ENCODE assay signal across 20 mouse cellular contexts in genomic region chr10:26974224-26974623, GRCm38 (mm10).
DNase-seq lines count a peak whose midpoint lies in the region; ATAC-seq and TF ChIP-seq lines count a peak whose summit lies in the region.
"Had no signal": no experiment of that assay in that cellular context is flagged by ENCODE, and none has a peak within 500 bp of the region (broad histone marks: within the 10 kb centered on the region; RNA-seq: fewer than 3 reads in every experiment).

No protein-coding gene starts in this region.

- intact Hi-C loops in gastrocnemius, postnatal 36 days (cut with DNase I) = loop anchor here (5.0 kb wide), 1 partner anchor 1898 kb away; no protein-coding TSS in a partner anchor

- no peaks in the 10 kb centered on the region for H3K36me3 ChIP-seq in MEL (ENCODE audit: control insufficient read depth in 1 of 2, insufficient read depth in 2 of 2, low read length in 2 of 2)
- H3K36me3 ChIP-seq in liver, embryonic 13.5 days = no peaks in the 10 kb centered on the region
- H3K36me3 ChIP-seq in liver, postnatal 0 days (replicated peaks; ENCODE audit: insufficient read depth, low read length) = no peaks in the 10 kb centered on the region
- no peaks in the 10 kb centered on the region for H3K36me3 ChIP-seq in midbrain, embryonic 10.5 days
- H3K36me3 ChIP-seq: embryonic facial prominence, embryonic 13.5 days; forebrain, embryonic 12.5 days; heart, embryonic 13.5 days; hindbrain, embryonic 12.5 days had no signal

- no peaks in the 10 kb centered on the region; a peak in 1 of 4 replicates for H3K4me1 ChIP-seq in MEL (ENCODE audit: control insufficient read depth in 1 of 2, insufficient read depth in 2 of 2, low read length in 2 of 2)
- peaks cover 22% of the 10 kb centered on the region for H3K4me1 ChIP-seq in liver, embryonic 13.5 days (replicated peaks)
- H3K4me1 ChIP-seq in liver, postnatal 0 days (ENCODE audit: insufficient read depth) = no peaks in the 10 kb centered on the region
- no peaks in the 10 kb centered on the region for H3K4me1 ChIP-seq in midbrain, embryonic 10.5 days
- H3K4me1 ChIP-seq: embryonic facial prominence, embryonic 13.5 days; forebrain, embryonic 12.5 days; heart, embryonic 13.5 days; hindbrain, embryonic 12.5 days had no signal

- no peaks in the 10 kb centered on the region for H3K79me2 ChIP-seq in MEL (ENCODE audit: control insufficient read depth, insufficient read depth, low read length, poor library complexity)

- no peak overlapping the region for H3K27ac ChIP-seq in MEL (ENCODE audit: control insufficient read depth, low read depth, low read length)
- 0 out of 2 replicates have a peak overlapping the region, but pooled peaks have one; percentile 39 for H3K27ac ChIP-seq in liver, embryonic 13.5 days
- no peak overlapping the region for H3K27ac ChIP-seq in liver, postnatal 0 days (ENCODE audit: low read depth)
- no peak overlapping the region for H3K27ac ChIP-seq in midbrain, embryonic 10.5 days (replicated peaks)
- H3K27ac ChIP-seq: embryonic facial prominence, embryonic 13.5 days; forebrain, embryonic 12.5 days; heart, embryonic 13.5 days; hindbrain, embryonic 12.5 days had no signal

- no peak for TF ChIP-seq CTCF in MEL (IDR thresholded peaks at IDR 0.05 in 2 of 3, conservative IDR thresholded peaks at IDR 0.05 in 1 of 3; ENCODE audit: control insufficient read depth in 1 of 3, insufficient read depth in 1 of 3, low read depth in 2 of 3, low read length in 3 of 3, poor library complexity in 1 of 3, severe bottlenecking in 1 of 3)
- TF ChIP-seq CTCF in liver, postnatal 0 days (IDR thresholded peaks at IDR 0.05; ENCODE audit: low read depth) = no peak

- no peak for TF ChIP-seq POLR2A in MEL (IDR thresholded peaks at IDR 0.05; ENCODE audit: control insufficient read depth in 1 of 2, insufficient read depth in 1 of 2, low read depth in 1 of 2, low read length in 2 of 2, poor library complexity in 1 of 2)

- 29% methylated on average over 1 of the region's 1 CpGs for WGBS in liver, embryonic 13.5 days (ENCODE audit: insufficient replicate concordance)
- WGBS in liver, postnatal 0 days (ENCODE audit: insufficient replicate concordance) = 51% methylated on average over 1 of the region's 1 CpGs
- 86% methylated on average over 1 of the region's 1 CpGs for WGBS in midbrain, embryonic 10.5 days

- no peaks in the 10 kb centered on the region for H3K9me3 ChIP-seq in MEL (replicated peaks; ENCODE audit: insufficient read depth, low read length)
- no peaks in the 10 kb centered on the region for H3K9me3 ChIP-seq in liver, embryonic 13.5 days (replicated peaks)
- no peaks in the 10 kb centered on the region for H3K9me3 ChIP-seq in liver, postnatal 0 days (ENCODE audit: low read length)
- H3K9me3 ChIP-seq in midbrain, embryonic 10.5 days (replicated peaks) = no peaks in the 10 kb centered on the region
- H3K9me3 ChIP-seq: embryonic facial prominence, embryonic 13.5 days; forebrain, embryonic 12.5 days; heart, embryonic 13.5 days; hindbrain, embryonic 12.5 days had no signal

- peak; percentile 30 for DNase-seq in MEL (ENCODE audit: low read depth, low spot score)
- DNase-seq in liver, embryonic 13.5 days = peak; percentile 38
- no peak for DNase-seq in liver, postnatal 0 days
- DNase-seq in gastrocnemius, postnatal 36 days = no peak
- no peak for DNase-seq in midbrain, embryonic 10.5 days (ENCODE audit: low spot score)
- no peak for DNase-seq in urinary bladder, postnatal 4 days (ENCODE audit: low spot score in 2 of 2)
- DNase-seq: adrenal gland, adult 8-10 months; cerebellum, adult 11-12 months; cerebellum, adult 9-10 months; cerebellum, postnatal 25 days; gastrocnemius, postnatal 10 days; heart, postnatal 36 days had no signal

- H3K27me3 ChIP-seq in MEL (ENCODE audit: control insufficient read depth in 1 of 2, insufficient read depth in 2 of 2, low read length in 2 of 2) = no peaks in the 10 kb centered on the region; a peak in 1 of 4 replicates
- no peaks in the 10 kb centered on the region for H3K27me3 ChIP-seq in liver, embryonic 13.5 days
- H3K27me3 ChIP-seq in liver, postnatal 0 days (ENCODE audit: insufficient read depth, low read length) = no peaks in the 10 kb centered on the region
- no peaks in the 10 kb centered on the region for H3K27me3 ChIP-seq in midbrain, embryonic 10.5 days (ENCODE audit: low read depth, poor library complexity, severe bottlenecking)
- H3K27me3 ChIP-seq: CH12.LX; embryonic facial prominence, embryonic 13.5 days; forebrain, embryonic 12.5 days; heart, embryonic 13.5 days; hindbrain, embryonic 12.5 days had no signal

- no peak overlapping the region for H3K4me3 ChIP-seq in MEL (ENCODE audit: control insufficient read depth in 1 of 2, insufficient read depth in 1 of 2, low read depth in 2 of 2, low read length in 2 of 2)
- no peak overlapping the region for H3K4me3 ChIP-seq in liver, embryonic 13.5 days (replicated peaks)
- H3K4me3 ChIP-seq in liver, postnatal 0 days (ENCODE audit: low read depth, low read length) = no peak overlapping the region
- no peak overlapping the region for H3K4me3 ChIP-seq in midbrain, embryonic 10.5 days
- H3K4me3 ChIP-seq: embryonic facial prominence, embryonic 13.5 days; forebrain, embryonic 12.5 days; heart, embryonic 13.5 days; hindbrain, embryonic 12.5 days had no signal

- no peak for TF ChIP-seq RAD21 in MEL (IDR thresholded peaks at IDR 0.05; ENCODE audit: low read depth, low read length)

- no peak overlapping the region for H3K9ac ChIP-seq in MEL (ENCODE audit: control insufficient read depth, low read depth, low read length, poor library complexity, severe bottlenecking)
- no peak overlapping the region for H3K9ac ChIP-seq in liver, embryonic 13.5 days
- H3K9ac ChIP-seq in liver, postnatal 0 days (replicated peaks) = no peak overlapping the region
- H3K9ac ChIP-seq: embryonic facial prominence, embryonic 13.5 days; forebrain, embryonic 12.5 days; heart, embryonic 13.5 days; hindbrain, embryonic 12.5 days had no signal

- ATAC-seq in common myeloid progenitor, adult 5-6 weeks (replicated peaks; ENCODE audit: low read depth, poor library complexity, severe bottlenecking) = 0 out of 2 replicates have a peak, but pooled peaks have one; percentile 47
- ATAC-seq in liver, embryonic 13.5 days (ENCODE audit: low read depth) = peak; percentile 96
- peak; percentile 48; the same call in 1 of the 2 replicates for ATAC-seq in liver, postnatal 0 days
- ATAC-seq: forebrain, embryonic 16.5 days; hindbrain, embryonic 16.5 days had no signal

- H3K4me2 ChIP-seq in liver, embryonic 13.5 days = no peak overlapping the region
- H3K4me2 ChIP-seq in liver, postnatal 0 days (ENCODE audit: low read depth, low read length) = no peak overlapping the region
- H3K4me2 ChIP-seq: embryonic facial prominence, embryonic 13.5 days; forebrain, embryonic 12.5 days; heart, embryonic 13.5 days; hindbrain, embryonic 12.5 days had no signal

- TF ChIP-seq EP300 in MEL (IDR thresholded peaks at IDR 0.05; ENCODE audit: low read depth in 1 of 2, low read length in 2 of 2) = peak; percentile 49 to 51; a peak in 3 of 4 replicates
- no peak for TF ChIP-seq EP300 in liver, postnatal 0 days (IDR thresholded peaks at IDR 0.05; ENCODE audit: low read depth)

TF ChIP-seq in MEL, 35 proteins besides CTCF, POLR2A, EP300 and RAD21:
- TF ChIP-seq ZC3H11A (IDR thresholded peaks at IDR 0.05; ENCODE audit: low read depth, low read length) (no peak), MEF2A (IDR thresholded peaks at IDR 0.05; ENCODE audit: extremely low read depth, insufficient replicate concordance, low read depth, low read length, poor library complexity, severe bottlenecking) (no peak), JUND (IDR thresholded peaks at IDR 0.05; ENCODE audit: low read depth, low read length) (no peak), RCOR1 (IDR thresholded peaks at IDR 0.05; ENCODE audit: low read depth, low read length) (no peak), MAFK (IDR thresholded peaks at IDR 0.05; ENCODE audit: borderline replicate concordance, low read depth, low read length) (no peak), MAZ (IDR thresholded peaks at IDR 0.05; ENCODE audit: low read depth, low read length) (no peak), GATA1 (IDR thresholded peaks at IDR 0.05; ENCODE audit: low read depth, low read length) (peak; percentile 48), MYB (IDR thresholded peaks at IDR 0.05; ENCODE audit: low read depth, low read length) (no peak)
TF ChIP-seq in MEL: peak in this region for 1.

Comparison
In these comparisons a context has a peak if more than half of its experiments do, and no peak if none do; other contexts are left out.
1. DNase-seq: peak in MEL (single experiment) and liver, embryonic 13.5 days (single experiment); none in liver, postnatal 0 days (single experiment), gastrocnemius, postnatal 36 days (0 of 2), midbrain, embryonic 10.5 days (single experiment) and urinary bladder, postnatal 4 days (0 of 2).
2. Peak in every context shown above with its lines, with median percentiles within 50 percentile points of each other: ATAC-seq.